Mouse (Mus musculus) R1 (cell line): ENCODE measurements around the gene Dgkh.
"Not testable (repeated sequence)": the region's sequence is repeated elsewhere in the genome, so short reads cannot be mapped to it uniquely, and the experiment has no call there.

ENCODE experiments used
- DNase-seq: peaks from one replicate; pipeline ENCODE4 v3.0.0-alpha.2; 2018; ENCODE audit warnings: low read depth, low spot score

Gene Dgkh

DNA sequence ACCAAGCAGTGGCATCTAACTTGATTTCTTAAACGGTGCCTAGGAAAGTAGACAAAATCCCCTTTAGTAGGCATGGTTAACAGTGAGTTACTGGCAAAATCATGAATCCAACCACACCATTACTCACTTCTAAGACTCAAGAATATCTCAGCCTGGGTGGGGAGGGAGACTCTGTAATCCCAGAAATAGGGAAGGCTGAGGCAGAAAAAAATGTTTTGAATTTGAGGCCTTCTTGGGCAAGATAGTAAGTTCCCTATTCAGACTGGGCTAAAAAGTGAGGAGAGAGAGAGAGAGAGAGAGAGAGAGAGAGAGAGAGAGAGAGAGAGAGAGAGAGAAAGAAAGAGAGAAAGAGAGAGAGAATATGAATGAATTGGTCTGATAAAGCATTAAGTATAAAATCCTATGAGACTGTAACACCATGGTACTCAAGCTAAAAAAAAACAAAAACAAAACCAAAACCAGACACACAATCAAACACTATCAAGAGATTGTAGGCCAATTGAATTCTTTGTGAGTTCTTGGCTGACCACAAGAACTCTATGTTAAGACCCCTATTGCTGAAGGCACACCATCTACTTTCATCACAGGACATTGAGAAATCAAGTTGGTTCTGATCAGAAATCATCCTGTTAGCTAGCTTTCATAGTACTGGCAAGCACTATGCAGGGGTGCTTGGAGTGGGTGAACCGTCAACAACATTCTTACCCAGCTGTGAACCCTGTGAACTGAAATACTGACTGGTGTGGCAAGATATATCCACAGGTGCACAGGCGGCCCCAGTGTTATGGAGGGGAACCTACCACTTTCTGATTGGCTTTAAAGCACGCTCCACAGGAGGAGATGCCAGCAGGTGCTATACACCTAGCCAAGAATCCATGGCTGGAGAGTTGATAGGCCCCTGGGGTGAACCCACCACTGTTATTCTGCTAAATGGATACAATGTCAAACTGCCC, 101.4 kb downstream of the Dgkh start:
- no peak for DNase-seq

GRCm38 (mm10) chr14:78627516-78628275, 104.9 kb downstream of the Dgkh start:
- peak; percentile 84 for DNase-seq

- DNase-seq, result no peak
Observed at GRCm38 (mm10) chr14:78618883-78619295, 113.7 kb downstream of the Dgkh start.

DNA sequence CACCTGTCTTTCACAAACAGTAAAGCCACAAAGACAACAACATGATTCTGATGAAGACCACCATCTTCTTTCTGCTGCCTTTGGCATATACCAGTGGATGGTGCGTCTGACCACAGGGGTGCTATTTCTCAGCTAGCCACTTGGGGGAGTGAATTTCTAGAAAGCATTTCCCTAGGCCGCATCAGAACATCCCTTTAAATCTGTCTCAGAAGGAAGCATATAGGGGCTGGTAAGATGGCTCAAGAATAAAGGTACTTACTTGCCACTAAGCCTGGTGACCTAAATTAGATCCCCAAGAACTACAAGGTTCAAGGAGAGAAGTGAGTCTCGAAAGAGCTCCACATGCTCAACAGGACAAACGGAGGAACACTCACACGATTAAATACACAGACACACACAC, 119.0 kb downstream of the Dgkh start:
- peak; percentile 41 for DNase-seq

DNA sequence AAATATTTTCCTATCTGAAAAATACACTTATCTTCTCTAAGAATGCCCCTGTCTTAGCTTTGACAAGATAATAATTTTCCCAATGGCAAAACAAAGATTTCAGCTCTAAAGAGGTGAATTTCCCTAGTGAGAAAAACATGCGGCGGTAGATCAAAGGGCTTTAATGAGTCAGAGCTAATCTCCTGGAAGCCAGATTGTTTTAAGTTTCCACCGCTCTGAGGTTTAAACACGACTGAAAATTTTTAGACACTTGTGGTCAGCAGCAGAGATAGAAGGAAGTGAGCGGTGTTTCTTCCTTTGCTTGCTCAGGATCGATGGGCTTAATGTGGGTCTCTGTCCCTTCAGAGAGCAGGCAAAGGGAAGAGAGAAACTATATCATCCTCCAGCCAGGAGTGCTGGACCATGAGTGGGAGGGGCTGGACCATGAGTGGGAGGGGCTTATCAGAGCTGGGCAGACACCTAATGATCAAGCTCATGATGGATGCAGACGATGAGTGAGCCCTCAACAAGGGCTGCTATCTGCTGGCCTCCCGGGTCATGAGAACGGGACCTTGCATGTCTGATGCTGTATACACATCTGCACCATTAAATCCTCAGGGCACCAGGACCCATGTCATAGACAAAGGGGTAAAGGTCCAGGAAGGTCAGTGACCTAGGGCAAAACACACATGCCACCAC, 120.3 kb downstream of the Dgkh start:
- peak; percentile 24 for DNase-seq

DNA sequence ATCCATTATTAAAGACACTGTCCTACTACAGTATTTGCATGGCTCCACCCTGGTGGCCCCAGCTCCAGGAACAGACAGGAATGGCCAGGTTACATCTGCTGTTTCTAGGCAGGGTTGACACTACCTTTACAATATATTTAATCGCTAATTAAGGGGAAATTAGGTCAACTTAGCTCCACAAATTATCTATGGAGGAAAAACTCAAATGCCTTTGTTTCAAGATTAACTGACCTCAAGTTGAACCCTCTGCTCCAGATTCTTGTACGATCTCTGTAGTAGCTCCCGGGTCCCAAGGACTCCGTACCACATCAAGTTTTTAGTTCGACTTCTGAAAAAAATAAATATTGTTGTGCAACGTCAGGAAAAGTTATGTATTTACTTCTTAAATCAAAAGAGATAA, 137.7 kb downstream of the Dgkh start:
- no peak for DNase-seq

DNA sequence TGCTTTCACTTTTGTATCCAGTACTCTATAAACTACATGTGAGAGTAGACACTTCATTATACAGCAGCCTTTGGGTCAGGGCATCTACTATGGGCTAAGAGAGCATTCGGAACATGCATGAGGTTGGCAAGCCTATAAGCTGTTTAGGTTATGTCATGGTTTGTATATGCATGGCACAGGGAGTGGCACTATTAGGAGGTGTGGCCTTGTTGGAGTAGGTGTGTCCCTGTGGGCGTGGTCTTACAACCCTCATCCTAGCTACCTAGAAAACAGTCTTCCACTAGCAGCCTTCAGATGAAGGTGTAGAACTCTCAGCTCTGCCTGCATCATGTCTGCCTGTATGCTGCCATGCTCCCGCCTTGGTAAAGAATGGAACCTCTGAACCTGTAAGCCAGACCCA, 139.6 kb downstream of the Dgkh start:
- DNase-seq, result peak; percentile 18

DNA sequence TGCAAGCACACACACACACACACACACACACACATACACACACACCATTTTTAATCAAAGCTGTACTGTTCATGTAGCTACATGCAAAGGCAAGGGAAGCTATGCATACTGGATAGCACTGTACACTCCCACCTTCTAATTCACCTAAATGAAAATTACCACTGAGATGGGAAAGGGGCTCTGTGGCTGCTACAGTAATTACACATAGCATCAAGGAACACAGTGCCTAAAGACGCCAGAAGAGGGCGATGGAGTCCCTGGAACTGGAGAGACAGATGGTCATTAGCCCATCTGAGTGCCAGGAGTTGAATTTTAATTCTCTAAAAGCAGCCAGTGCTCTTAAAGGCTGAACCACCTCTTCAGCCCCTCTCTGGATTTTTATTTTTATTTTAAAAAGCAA, 142.2 kb downstream of the Dgkh start:
- peak; percentile 72 for DNase-seq

DNA sequence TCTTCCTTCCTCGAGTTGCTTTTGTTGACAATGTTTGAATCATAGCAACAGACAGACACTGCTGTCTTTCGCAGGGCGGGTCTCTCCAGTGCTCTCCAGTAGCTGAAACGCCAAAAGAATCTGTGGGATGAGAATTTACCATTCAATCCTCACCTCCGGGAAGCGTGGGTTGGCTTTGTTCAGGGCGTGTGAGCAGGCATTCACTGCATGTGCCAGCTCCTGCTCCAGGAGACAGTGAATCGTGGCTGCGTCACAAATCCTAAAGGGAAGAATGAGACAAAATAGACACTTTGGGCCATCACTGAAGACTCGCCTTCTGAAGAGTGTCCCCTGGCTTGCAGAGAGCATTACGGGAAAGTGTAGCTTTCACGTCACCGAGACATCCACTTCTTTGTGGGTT, 148.4 kb downstream of the Dgkh start:
- DNase-seq, result no peak

- no peak for DNase-seq
Observed at GRCm38 (mm10) chr14:78583168-78583567, 149.4 kb downstream of the Dgkh start.

GRCm38 (mm10) chr14:78575899-78576298, 156.7 kb downstream of the Dgkh start:
- DNase-seq, result peak; percentile 30

DNA sequence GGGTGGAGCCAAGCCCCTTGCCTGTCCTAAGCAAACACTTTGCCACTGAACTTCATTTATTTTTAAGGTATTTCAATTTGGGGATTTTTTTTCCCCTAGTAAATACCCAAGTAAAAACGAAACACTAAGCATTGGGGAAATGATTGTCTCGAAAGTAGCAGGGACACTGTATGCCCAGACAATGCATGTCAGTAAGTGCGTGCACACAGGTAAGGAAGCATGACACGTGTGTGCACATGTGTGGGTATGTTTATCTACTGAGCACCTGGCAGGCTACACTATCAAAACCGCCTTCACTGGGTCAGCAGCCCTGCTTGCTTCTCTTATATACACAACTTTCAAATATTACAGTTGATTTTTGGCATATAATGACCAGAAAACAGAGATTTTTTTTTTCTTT, 164.2 kb downstream of the Dgkh start:
- no peak for DNase-seq

- no peak for DNase-seq
Observed at GRCm38 (mm10) chr14:78566431-78566830, 166.1 kb downstream of the Dgkh start.

DNA sequence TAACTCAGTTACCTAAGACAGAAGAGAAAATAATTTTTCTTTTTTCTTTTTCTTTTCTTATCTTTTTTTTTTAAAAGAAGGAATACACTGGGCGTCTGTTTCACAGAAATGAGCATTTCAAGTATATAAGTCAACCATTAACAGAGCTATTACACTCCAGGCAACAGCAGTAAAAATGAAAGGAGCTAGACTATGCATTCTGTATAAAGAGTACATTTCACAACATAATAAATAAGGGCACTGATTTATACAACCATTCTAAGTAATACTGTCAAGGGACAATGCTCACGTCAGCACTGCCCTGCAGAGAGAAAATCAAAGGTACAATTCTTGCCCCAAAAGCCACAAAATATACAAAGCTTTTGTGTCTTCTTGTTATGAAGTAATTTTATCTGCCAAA, 168.3 kb downstream of the Dgkh start:
- no peak for DNase-seq

GRCm38 (mm10) chr14:78563211-78563610, 169.4 kb downstream of the Dgkh start:
- no peak for DNase-seq

DNA sequence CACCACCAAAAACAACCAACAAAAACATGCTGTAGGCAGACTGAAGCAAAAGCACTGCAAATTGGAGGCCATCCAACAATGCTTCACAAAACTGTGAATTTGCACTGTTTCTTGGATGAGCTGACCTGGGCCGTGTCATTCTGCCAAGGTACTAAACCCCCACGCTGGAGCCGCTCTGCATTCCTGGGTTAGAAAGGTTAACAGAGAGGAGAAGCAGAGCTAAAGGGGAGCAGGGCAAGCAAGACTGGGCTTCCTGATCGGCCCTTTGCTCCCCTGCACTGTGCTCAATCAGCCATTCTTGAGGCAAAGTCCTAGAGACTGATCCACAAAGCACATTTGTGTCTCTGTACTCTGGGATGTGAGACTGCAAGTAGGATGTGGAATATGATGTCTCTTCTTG, 170.5 kb downstream of the Dgkh start:
- no peak for DNase-seq

- no peak for DNase-seq
Observed at GRCm38 (mm10) chr14:78559042-78559441, 173.5 kb downstream of the Dgkh start.

- DNase-seq, result not testable (repeated sequence)
Observed at GRCm38 (mm10) chr14:78554830-78555229, 177.7 kb downstream of the Dgkh start.

- DNase-seq, result peak; percentile 86
Observed at GRCm38 (mm10) chr14:78553661-78554060, 178.9 kb downstream of the Dgkh start.

GRCm38 (mm10) chr14:78548807-78549206, 183.8 kb downstream of the Dgkh start:
- DNase-seq, result no peak

- DNase-seq, result no peak
Observed at GRCm38 (mm10) chr14:78541319-78541718, 191.3 kb downstream of the Dgkh start.

DNA sequence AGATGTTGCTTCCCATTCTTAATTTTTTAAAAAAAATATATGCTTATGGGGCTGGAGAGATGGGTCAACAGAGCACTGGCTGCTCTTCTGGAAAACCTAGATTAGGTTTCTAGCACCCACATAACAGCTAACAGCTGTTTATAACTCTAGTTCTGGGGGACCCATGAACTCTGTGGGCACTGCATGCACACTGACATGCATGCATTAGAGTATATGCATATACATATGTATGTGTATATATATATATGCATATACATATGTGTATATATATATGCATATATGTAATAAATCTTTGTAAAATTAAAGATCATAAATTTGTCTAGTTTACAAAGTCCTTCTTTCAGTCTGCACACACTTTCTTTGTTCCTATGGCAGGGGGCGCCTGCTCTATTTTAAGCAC, 192.8 kb downstream of the Dgkh start:
- no peak for DNase-seq
